Mouse (Mus musculus) ES-Bruce4 (cell line): ENCODE results near the gene Slc37a2. TPM values are rescaled to one million over a fixed set of nuclear protein-coding genes. Genes with fewer than 3 reads are reported as not detected.

Experiments used
- H3K27ac ChIP-seq: 2 replicates; pipeline ENCODE4 v1.5.1; 2012; ENCODE audit warnings: low read length, inconsistent platforms; ENCODE audit not compliant: insufficient read depth
- H3K27me3 ChIP-seq: 2 replicates; pipeline ENCODE4 v1.6.1; 2012; ENCODE audit warnings: mild to moderate bottlenecking, low read length, inconsistent platforms; ENCODE audit not compliant: control insufficient read depth, poor library complexity, insufficient read depth, severe bottlenecking
- H3K36me3 ChIP-seq: 2 replicates; pipeline ENCODE4 v1.6.1; 2012; ENCODE audit warnings: inconsistent platforms, mild to moderate bottlenecking, low read length, moderate library complexity; ENCODE audit not compliant: control insufficient read depth, poor library complexity, insufficient read depth, severe bottlenecking
- H3K4me1 ChIP-seq: one replicate; pipeline ENCODE4 v1.8.1; 2011; ENCODE audit warnings: low read length; ENCODE audit not compliant: control insufficient read depth, insufficient read depth
- H3K4me3 ChIP-seq: 2 replicates; pipeline ENCODE4 v1.5.1; 2011; ENCODE audit warnings: low read depth, mild to moderate bottlenecking, low read length
- H3K9ac ChIP-seq: 2 replicates; pipeline ENCODE4 v1.6.1; 2012; ENCODE audit warnings: low read depth, mild to moderate bottlenecking, inconsistent platforms; ENCODE audit not compliant: poor library complexity, severe bottlenecking
- H3K9me3 ChIP-seq: replicated peaks from 2 replicates; pipeline ENCODE4 v1.6.1; 2012; ENCODE audit warnings: mild to moderate bottlenecking, low read length, inconsistent platforms; ENCODE audit not compliant: control insufficient read depth, poor library complexity, insufficient read depth, severe bottlenecking
- CTCF ChIP-seq: IDR thresholded peaks from one replicate; pipeline ENCODE4 v1.8.1; 2011; ENCODE audit warnings: low read depth, low read length
- EP300 ChIP-seq: IDR thresholded peaks from 2 replicates; pipeline ENCODE4 v1.6.1; 2011; ENCODE audit warnings: low read depth, low read length; ENCODE audit not compliant: insufficient read depth
- POLR2A ChIP-seq: IDR thresholded peaks from one replicate; pipeline ENCODE4 v1.8.1; 2011; ENCODE audit warnings: low read length; ENCODE audit not compliant: insufficient read depth
- polyA plus RNA-seq: library from polyadenylated mRNA; stranded (reverse); fragments of >200 nt; gene quantifications from 2 replicates; pipeline ENCODE4 v1.2.4, GENCODE M21; 2011; ENCODE audit warnings: low read depth; ENCODE audit not compliant: missing spikeins, insufficient read depth, insufficient read length

Slc37a2 gene
- polyA plus RNA-seq, 1 experiment, result 2.1 TPM

DNA sequence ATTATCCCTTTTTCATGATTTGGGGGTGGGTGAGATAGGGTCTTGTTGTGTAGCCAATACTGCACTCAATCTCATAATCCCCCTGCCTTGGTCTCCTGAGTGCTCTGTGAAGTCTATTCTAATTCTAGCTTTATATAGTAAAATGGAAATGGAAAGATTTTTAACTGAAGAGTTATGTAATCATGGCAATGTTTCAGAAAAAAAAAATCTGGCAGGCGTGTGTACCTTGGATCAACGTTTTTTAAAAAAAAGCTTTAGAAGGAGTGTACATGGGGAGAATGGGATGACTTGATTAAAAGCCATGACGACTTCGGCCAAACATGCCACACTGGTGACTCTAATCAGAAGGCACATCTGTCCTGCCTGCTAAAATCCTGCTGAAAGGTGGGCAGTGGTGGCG lies 68.1 kb downstream of the Slc37a2 start:
- Histone ChIP-seq H3K9ac (no peak overlapping the region), H3K27ac (no peak overlapping the region), H3K27me3 (no peaks in the 10 kb centered on the region), H3K4me3 (no peak overlapping the region), H3K36me3 (no peaks in the 10 kb centered on the region), H3K9me3 (no peaks in the 10 kb centered on the region), H3K4me1 (no peaks in the 10 kb centered on the region)
- TF ChIP-seq EP300 (no peak), CTCF (no peak), POLR2A (no peak)

- H3K4me3 ChIP-seq, result no peak overlapping the region
- no peak for TF ChIP-seq EP300
- no peak for TF ChIP-seq POLR2A
- no peak for TF ChIP-seq CTCF
- H3K36me3 ChIP-seq, result no peaks in the 10 kb centered on the region
- no peaks in the 10 kb centered on the region for H3K4me1 ChIP-seq
- no peaks in the 10 kb centered on the region for H3K9me3 ChIP-seq
- no peaks in the 10 kb centered on the region for H3K27me3 ChIP-seq
- H3K9ac ChIP-seq, result no peak overlapping the region
- H3K27ac ChIP-seq, result no peak overlapping the region
Observed at GRCm38 (mm10) chr9:37183176-37183575, 72.4 kb downstream of the Slc37a2 start.

- no peak overlapping the region for H3K4me3 ChIP-seq
- no peaks in the 10 kb centered on the region for H3K36me3 ChIP-seq
- H3K27me3 ChIP-seq, result no peaks in the 10 kb centered on the region
- no peaks in the 10 kb centered on the region for H3K9me3 ChIP-seq
- H3K4me1 ChIP-seq, result no peaks in the 10 kb centered on the region
- H3K27ac ChIP-seq, result no peak overlapping the region
- TF ChIP-seq CTCF (no peak), EP300 (no peak), POLR2A (no peak)
- H3K9ac ChIP-seq, result no peak overlapping the region
Observed at GRCm38 (mm10) chr9:37181596-37181995, 73.9 kb downstream of the Slc37a2 start.

GRCm38 (mm10) chr9:37179596-37179995 lies 75.9 kb downstream of the Slc37a2 start:
- Histone ChIP-seq H3K27ac (no peak overlapping the region), H3K36me3 (no peaks in the 10 kb centered on the region), H3K9ac (no peak overlapping the region), H3K4me3 (no peak overlapping the region), H3K4me1 (no peaks in the 10 kb centered on the region), H3K27me3 (no peaks in the 10 kb centered on the region), H3K9me3 (no peaks in the 10 kb centered on the region)
- TF ChIP-seq CTCF (no peak), EP300 (no peak), POLR2A (no peak)

DNA sequence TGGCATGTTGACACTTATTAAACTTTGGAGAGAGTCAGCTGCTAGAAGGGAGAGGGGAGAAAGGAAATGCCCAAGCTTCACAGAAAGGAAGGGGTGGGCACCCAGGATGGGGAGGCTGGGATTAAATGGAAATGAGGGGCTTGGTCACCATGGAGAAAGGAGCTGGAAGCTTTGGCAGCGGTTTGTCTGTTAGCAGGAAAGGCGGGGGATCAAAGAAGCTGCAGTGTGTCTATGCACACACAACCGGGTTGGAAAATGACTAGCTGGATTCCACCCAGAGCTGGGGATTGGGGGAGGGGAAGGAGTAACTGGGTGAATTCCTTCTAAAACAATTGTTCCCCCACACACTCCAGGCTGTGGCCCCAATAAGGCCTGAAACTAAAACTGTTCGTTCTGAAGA lies 76.6 kb downstream of the Slc37a2 start:
- TF ChIP-seq CTCF, result no peak
- TF ChIP-seq POLR2A, result no peak
- no peak for TF ChIP-seq EP300
- H3K27ac ChIP-seq, result no peak overlapping the region
- no peaks in the 10 kb centered on the region for H3K27me3 ChIP-seq
- no peaks in the 10 kb centered on the region for H3K36me3 ChIP-seq
- no peak overlapping the region for H3K4me3 ChIP-seq
- no peak overlapping the region for H3K9ac ChIP-seq
- no peaks in the 10 kb centered on the region for H3K4me1 ChIP-seq
- H3K9me3 ChIP-seq, result no peaks in the 10 kb centered on the region

Other genes starting within 250 kb of the Slc37a2 start
- 12.3 and 14.3 TPM in 2 replicates for gene Pknox2, start 108.3 kb downstream of the Slc37a2 start, polyA plus RNA-seq
- 3.6 and 4.1 TPM in 2 replicates for gene Tmem218, start 47.5 kb downstream of the Slc37a2 start, polyA plus RNA-seq
- 18.6 and 19.5 TPM in 2 replicates for gene Ccdc15, start 92.7 kb upstream of the Slc37a2 start, polyA plus RNA-seq
- gene Hepacam, start 111.6 kb upstream of the Slc37a2 start, polyA plus RNA-seq, result 0.22 and 0.84 TPM in 2 replicates
- 0.64 TPM in 1 of 2 replicates, not detected in the other for gene Robo4, start 146.2 kb upstream of the Slc37a2 start, polyA plus RNA-seq
- gene Robo3, start 177.5 kb upstream of the Slc37a2 start, polyA plus RNA-seq, result 1.5 and 1.7 TPM in 2 replicates
- gene Msantd2, start 233.6 kb upstream of the Slc37a2 start, polyA plus RNA-seq, result 85.4 and 85.6 TPM in 2 replicates